Mouse (Mus musculus) common myeloid progenitor, adult 5-6 weeks (primary cell): ENCODE data around the gene Fgf6. TPM values are rescaled to one million over a fixed set of nuclear protein-coding genes. Genes with fewer than 3 reads are reported as not detected.

ENCODE experiments used
- ATAC-seq: replicated peaks from 2 replicates; pipeline ENCODE4 v1.8.0; 2016; ENCODE audit warnings: low read depth, mild to moderate bottlenecking, moderate TSS enrichment, inconsistent platforms; ENCODE audit not compliant: poor library complexity, severe bottlenecking
- total RNA-seq: library from RNA; stranded (forward); fragments of 200-1000, 187-1606 nt; gene quantifications from 2 replicates; pipeline ENCODE4 v1.2.3, GENCODE M21; 2017

Fgf6 gene
- not detected in 2 replicates for total RNA-seq

DNA sequence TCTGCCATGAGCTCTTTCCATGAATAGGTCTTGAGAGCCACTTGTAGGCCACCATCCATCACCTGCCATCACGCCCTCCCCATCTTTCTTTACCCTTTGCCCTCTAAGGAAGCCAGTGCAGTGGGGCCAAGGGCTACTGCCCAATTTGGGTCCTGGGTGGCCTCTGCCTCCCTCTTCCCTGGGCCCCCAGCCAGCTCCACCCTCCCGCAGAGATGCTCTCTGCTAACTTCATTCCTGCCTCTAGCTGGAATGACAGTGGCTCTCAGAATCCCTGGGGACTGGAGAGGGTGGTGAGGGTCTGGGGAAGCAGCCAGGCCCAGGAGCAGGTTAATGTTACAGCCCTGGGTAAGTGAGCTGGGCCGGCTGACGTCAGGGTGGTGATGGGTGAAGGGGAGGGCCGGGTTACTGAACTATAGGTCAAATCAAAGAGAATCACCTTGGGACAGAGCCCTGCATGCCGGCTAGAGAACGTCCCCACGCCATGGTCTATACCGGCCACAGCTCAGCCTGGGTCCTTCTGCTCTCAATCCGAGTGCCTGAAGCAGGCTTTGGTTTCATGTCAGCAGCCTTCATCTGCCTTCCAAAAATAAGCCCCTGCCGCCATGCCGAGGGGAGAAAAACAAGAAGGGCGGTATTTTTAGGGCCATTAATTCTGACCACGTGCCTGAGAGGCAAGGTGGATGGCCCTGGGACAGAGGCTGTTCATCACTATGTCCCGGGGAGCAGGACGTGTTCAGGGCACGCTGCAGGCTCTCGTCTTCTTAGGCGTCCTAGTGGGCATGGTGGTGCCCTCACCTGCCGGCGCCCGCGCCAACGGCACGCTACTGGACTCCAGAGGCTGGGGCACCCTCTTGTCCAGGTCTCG is at the start of gene Fgf6:
TSS of gene Fgf6 (plus strand) at position 681 of the 865 bp plus-strand sequence.
- no peak for ATAC-seq

DNA sequence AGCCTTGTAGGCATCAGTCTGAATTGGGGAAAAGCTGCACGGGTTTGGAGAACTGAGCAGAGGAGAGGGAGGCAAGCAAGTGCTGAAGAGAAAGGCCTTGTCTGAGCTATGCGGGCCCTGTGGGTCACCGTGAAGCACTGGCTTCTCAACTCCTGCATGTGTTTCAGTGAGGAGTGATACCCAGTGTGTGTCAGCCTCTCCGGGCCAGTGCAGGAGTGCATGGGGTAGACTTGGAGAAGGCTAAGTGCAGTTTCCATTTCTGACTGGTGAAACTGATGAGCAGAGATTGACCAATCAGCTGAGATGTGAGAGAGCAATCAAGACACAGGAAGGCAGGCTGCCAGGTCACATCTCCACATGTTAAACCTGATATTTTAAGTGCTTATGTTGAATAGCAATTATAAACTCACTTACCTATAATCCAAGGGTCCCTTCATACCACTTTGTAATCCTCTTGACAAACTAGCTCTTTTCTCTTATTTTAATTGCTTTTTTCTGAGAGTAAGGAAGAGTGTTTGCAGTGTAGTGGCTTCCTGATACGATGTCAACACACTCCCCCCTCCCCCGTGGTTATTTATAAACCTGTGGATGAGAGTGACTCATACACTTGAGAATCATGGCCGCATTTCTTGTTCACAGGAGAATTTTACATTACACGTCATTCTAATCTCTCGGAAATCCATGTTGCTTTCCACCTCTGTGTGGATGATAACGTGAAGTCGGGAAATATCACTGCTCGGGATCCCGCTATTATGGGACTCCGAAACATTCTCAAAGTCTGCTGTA is 49.0 kb upstream of the Fgf6 start:
- no peak for ATAC-seq

DNA sequence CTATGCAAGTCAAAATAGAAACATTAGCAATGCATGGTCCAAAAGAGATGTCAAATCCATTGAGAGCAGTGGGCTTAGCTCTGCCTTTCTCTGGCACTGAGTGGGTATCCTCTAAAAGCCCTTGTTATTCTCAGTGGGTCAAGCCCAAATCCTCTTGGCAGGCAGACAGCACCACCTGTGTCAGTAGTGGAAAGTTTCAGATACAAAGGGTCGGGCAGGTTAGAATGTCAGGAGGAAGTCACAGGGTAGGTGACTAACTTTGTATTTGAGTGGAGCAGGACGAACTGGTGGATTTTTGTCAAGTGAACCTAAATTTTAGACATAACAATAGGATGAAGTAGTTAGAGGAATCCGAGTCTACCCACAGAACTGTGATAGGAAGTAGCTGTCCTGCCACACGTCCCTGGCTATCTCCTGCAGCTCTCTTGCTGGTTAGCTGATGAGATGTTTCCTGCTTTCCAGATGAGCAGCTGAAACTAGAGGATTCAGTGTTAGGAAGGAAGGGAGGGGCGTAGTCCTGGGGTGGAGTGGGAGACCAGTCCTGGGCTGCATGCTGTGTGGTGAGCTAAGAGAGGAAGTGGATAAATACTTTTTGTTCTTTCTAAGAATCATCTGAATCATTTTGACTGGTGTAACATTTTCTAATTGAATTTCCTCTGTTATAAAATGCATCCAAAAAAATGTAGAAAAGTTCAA is 33.7 kb upstream of the Fgf6 start:
- peak; percentile 92 for ATAC-seq

DNA sequence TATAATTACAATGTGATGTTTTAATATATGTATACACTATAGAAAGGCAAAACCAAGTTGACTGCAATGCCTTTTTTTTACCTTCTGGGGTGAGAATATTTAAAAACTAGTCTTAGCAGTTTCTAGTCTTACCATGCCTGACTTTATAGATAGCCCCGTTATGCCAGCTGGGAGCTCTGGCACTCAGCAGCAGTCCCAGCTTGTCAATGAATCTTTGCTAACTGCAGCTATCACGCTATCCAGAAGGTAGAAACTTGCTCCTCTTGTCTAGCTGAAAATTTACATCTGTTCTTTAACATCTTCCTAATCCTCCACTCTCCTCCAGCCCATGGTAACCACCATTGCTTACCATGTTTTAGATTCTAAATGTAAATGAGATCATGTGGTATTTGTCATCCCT is 21.7 kb upstream of the Fgf6 start:
- no peak for ATAC-seq

DNA sequence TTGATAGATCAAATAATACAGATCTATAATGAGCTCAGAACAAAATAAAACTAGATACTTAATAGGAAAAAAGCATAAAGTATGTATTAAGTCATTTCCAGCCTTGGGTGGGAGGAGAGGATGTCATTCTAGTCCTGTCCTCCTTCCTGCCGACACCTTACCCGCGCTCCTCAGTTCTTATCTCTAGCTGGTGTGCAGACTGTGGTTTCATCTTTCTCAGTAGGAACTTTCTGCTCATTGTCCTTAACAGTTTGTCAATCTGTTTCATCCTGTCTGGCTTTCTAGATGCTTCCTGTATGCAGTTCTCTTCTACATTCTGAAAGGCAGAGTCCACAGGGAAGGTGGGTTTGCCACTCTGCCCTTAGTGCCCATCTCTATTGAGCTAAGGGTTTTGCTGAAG is 19.9 kb upstream of the Fgf6 start:
- ATAC-seq: peak; percentile 52

DNA sequence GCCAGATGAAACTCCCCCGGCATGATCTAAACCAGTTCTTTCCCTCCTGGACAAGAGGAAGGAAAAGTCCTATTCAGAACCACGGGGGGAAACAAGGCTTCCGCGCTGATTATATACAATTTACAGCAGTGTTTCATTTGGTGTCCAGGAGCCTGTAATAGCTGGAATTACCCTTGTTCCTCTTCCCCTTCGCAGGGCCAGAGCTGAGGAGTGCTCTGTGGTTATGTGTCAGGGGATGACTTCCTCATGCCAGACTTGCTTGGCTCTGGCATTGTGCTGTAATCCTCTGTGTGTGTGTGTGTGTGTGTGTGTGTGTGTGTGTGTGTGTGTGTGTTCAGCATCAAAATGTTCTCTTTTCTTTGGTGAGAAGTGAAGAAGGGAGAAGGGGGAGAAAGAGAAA is 19.0 kb upstream of the Fgf6 start:
- ATAC-seq: peak; percentile 98

DNA sequence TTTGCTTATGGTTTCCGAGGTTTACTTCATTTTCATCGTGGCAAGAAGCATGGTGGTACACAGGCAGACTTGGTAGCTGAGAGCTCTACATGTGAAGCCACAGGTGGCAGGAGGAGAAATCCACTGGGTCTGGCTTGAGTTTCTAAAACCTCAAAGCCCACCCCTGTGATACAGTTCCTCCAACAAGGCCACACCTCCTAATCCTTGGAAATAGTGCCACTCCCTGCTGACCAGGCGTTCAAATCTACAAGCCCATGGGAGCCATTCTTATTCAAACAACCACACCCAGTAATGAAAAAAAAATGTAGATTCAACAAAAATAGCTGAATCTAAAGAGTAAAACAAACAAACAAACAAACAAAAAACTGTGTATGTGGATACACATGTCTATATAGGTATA is 9.7 kb upstream of the Fgf6 start:
- ATAC-seq: no peak

DNA sequence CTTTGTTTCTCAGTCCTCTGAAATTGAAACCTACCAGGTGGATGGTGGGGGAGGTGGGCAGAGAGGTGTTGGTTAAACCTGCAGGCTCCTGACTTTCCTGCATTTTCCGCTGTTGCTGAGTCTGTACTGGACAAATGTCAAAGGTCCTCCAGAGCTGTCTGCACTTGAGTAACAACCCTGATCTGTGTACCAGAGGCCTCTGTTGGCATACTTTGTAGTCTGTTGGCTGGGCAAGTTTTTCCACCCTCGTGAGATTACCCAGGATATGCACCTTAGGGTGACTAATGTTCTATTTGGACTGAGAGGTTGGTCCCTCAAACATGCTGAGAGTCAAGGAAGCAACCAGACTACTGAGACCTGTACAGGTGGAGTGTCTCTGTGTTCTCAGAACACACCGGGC is 8.8 kb upstream of the Fgf6 start:
- no peak for ATAC-seq

DNA sequence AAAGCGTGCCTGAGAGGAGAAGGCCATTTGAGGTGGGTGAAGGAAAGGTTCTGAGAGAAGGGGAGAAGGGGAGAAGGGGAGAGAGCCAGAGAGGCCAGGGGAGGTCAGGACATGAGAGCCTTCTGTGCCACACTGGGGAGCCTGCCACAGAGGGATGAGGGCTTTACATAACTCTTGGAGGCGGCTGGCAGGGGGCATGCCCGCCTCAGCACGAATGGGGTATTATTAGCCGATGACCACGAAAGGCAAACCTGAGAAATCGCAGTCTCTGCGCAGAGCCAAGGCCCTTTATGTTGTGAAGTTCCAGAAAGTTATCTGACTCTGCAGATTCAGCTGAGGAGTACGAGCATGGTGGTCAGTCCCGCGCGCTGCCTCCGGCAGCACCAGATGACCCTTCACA is 5.4 kb upstream of the Fgf6 start:
- no peak for ATAC-seq

DNA sequence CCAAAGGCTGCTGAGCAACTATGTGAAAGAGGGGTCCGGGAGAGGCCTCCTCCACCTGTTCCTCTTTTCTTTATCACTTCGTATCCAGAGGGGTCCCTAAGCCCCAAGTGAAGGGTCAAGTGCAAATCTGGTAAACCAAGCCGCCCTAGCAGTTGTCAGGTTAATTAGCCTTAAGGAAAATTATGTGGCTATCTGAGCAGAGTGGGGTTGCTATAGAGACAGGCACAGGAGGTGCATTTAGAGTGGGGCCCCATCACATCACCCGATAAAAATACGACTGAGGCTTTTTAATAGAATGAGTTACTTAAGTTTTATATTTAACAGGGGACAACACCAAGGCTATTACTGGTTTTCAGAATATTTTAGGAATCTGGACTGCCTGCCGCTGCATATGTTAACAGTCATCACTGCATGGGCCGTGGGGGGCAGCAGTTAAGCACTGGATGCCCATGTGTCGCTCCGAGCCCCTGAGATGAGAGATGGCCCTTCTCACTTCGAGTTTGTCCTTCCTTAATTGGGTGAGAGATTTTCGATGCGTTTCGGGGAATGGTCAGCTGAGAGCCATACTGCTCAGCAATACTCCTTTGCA is 3.3 kb upstream of the Fgf6 start:
- no peak for ATAC-seq

DNA sequence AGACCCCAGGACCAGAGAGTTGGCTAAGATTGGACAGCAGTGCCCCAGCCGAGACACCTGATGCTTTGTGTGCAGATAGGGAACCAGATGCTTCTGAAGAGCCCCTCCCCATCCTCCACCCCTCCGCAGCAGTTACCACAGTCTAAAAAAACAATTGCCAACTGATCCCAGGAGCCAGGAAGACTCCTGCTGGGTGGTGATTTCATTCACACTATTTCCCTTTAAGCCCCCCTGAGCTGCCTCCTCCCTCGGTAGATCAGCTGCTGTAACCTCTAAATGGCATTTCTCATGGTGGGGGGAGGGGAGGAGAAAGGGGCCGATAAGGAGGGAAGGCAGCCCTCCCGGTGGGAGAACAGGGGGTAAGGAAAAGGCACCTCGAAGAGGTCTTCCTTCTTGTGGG is 3.9 kb downstream of the Fgf6 start:
- no peak for ATAC-seq

DNA sequence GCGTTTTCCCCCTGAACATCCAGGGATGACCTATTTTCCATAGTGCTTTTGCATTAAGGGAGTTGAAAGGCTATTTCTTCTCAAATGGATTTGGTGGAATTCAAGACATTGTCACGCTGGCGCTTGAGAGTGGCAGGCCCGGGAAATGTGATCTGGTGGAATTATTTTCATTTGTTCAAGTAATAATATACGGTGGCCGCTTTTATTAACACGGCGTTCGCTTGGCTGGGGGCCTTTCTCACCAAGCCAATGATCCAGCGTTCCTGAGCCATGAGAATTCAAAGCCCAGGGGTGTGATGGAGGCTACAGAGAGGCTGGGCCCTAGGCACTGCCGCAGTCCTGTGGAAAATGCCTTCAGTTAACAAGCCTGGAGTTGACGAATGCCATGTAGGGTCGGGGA is 5.0 kb downstream of the Fgf6 start:
- no peak for ATAC-seq

DNA sequence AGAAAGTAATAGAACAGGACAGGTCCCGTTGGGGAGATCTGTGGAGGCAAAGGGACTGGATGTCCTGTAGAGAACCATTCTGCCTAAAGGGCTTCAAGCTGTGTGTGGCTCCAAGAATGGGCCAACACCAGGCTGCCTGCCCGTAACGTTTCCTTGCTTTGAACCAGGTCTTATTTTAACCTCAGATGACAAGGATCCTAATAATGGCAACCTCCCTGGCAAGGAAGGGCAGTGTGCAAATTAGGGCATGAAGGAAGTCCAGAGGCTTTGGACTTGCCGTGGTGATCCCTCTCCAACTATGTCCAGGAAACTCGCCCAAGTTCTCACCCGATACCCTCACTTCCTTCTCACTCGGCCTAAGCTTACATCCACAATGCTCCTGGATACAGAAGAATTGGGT is 9.4 kb downstream of the Fgf6 start:
- ATAC-seq: no peak

DNA sequence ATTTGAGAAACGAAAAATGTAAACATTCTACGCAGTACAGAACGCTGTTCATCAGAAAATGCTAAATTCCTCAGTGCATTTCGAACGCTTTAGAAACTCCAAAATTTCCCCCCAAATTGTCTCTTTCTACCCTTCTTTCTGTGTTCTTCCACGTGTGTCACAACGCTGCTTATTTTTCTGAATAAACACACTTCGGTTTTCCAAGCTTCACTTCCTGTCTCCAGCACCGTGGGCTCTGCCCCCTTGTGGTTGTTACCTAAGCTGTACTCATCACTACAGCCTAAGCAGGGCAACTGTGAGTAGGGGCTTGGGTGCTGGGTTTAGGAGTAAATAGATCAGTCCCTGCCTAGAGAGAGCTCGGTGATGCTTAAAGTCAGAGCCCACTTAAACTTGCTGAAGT is 19.4 kb downstream of the Fgf6 start:
- ATAC-seq: peak; percentile 99

DNA sequence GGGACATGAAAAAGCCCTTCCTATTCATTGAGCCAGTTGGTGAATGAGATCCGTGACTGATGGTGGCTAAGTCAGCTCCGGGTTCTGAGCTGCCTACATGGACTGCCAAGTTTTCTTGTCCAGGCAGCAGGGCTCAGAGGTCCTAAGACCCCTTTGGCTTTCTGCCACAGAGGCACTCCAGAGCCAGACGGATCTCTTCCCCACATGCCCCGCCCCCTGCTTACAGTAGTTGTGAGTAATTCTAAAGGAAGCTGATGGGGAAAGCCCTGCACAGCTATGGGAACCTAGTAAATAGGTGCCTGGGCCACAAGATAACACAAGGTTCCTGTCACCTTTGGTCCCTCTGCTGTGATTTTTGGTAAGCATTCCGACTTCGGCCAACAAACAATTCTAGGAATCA is 29.5 kb downstream of the Fgf6 start:
- no peak for ATAC-seq

DNA sequence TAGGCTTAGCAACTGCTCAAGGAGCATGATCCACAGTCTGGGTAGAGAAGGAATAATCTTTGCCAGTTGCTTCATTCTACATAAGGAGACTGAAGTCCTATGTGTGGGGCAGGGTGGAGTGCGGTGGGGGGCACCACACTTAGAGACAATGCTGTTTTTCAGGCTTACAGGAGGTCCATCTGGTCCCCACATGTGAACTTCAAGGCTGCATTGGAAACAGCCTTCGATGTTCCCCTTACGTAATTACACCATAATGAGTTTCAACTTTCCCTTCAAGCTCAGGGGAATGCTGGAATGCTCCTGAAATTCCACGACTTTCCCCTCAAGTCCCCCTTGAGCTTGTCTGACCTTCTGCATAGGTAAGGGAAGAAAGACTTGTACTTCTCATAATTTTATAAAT is 35.5 kb downstream of the Fgf6 start:
- ATAC-seq: no peak

DNA sequence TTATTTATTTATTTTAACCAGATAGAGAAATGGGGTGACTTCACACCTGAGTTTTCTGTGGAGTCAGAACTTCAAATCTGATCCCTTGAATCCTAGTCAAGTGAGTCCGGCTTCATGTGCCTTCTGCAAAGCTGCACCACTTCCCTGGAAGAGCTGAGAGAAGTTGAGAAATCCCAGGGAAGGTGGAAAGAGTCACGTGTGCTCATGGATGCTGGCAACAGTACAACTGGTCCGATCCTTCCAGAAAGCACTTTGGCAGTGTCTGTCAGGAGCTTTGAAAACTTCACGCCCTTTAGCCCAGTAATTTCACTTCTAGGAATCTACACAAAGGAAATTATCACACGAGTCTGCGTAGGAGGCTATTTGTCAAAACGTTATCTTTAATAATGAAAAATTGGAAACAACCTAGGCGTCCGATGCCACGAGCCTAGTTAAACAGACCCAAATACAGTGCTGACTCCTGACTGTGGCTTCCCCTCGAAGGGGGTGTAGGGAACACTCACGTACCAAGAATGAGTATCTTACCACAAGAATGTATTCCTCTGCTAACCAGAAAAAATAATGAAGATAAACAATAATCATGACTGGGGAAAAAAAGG is 41.7 kb downstream of the Fgf6 start:
- no peak for ATAC-seq

DNA sequence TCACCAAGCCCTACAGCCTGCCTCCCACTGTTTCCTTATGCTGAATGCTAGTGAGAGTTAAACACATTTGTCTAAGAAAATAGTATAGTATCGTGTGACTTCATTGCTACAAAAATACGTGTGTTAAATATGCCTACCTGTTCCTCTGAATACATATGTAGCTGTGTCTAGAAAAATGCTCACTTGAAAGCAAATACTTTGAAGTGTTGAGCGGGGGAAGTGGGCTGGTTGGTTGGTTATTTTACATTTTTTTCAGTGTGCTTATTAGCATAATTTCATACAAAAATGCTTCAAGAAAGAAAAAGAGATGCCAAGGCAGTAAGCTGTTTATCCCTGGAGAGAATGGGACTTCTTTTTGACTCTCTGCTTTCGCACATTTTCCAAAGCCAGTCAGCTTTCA is 44.6 kb downstream of the Fgf6 start:
- no peak for ATAC-seq

DNA sequence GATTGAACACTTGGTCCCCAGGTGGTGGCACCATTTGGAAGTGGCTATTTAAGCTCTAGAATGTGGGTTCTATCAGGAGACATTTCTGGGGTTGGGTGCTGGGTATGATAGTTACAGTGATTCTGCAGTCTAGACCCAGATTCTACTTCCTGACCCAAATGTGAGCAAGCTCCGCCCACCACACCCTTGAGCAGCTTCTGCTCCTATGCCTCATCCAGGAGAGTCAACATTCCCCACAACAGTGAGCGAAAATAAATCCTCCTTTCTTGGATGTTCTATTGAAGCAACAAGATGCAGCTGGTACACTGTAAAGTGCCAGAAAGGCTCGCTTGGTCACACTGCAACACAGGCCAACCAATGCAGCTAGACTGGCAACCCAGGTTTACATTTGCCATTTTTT is 48.5 kb downstream of the Fgf6 start:
- ATAC-seq: no peak

DNA sequence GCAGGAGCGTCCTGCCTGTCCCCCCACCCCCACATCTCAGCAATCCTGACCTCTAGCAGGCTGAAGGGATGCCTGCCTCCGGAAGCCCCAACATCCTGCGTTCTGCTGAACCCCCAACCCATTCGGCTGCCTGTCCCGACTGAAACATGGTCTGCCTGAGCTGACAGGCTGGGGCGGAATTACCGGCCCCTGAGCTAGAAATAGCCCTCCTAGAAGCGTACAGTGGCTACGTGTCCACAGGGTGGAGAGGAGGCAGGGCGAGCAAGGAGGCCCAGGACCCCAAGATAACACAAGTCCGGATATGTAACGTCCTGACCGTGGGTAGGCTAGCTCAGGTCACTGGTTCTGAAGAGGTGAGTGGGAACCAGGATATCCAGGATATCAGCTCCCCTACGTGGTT is 49.4 kb downstream of the Fgf6 start:
- ATAC-seq: no peak; the same call in 1 of the 2 replicates
